Mouse (Mus musculus) stomach, postnatal 0 days (tissue): Measurements from ENCODE around the gene Tlnrd1.

Source experiments
- CTCF ChIP-seq: IDR thresholded peaks from 2 replicates; pipeline ENCODE4 v1.5.1; 2016; ENCODE audit warnings: antibody characterized with exemption, low read depth, mild to moderate bottlenecking, moderate library complexity
- EP300 ChIP-seq: optimal IDR thresholded peaks from 2 replicates; pipeline ENCODE3; 2016; ENCODE audit warnings: antibody characterized with exemption

GRCm38 (mm10) chr7:83914566-83914965, 30.5 kb upstream of the Tlnrd1 start:
- peak; percentile 92 for TF ChIP-seq CTCF
- no peak for TF ChIP-seq EP300
